Mouse (Mus musculus) adrenal gland, postnatal 0 days (tissue): Measurements from ENCODE around the gene Fiz1. TPM values are rescaled to one million over a fixed set of nuclear protein-coding genes. Genes with fewer than 3 reads are reported as not detected.

Experiments used
- polyA plus RNA-seq: library from polyadenylated mRNA; unstranded; fragments of >200 nt; fragmentation: Nextera tagmentation; extraction: Ambion mirVana; gene quantifications from 2 replicates; pipeline ENCODE4 v1.2.1, GENCODE M21; 2015

Fiz1 gene
- 17.2 and 20.9 TPM in 2 replicates for polyA plus RNA-seq

DNA sequence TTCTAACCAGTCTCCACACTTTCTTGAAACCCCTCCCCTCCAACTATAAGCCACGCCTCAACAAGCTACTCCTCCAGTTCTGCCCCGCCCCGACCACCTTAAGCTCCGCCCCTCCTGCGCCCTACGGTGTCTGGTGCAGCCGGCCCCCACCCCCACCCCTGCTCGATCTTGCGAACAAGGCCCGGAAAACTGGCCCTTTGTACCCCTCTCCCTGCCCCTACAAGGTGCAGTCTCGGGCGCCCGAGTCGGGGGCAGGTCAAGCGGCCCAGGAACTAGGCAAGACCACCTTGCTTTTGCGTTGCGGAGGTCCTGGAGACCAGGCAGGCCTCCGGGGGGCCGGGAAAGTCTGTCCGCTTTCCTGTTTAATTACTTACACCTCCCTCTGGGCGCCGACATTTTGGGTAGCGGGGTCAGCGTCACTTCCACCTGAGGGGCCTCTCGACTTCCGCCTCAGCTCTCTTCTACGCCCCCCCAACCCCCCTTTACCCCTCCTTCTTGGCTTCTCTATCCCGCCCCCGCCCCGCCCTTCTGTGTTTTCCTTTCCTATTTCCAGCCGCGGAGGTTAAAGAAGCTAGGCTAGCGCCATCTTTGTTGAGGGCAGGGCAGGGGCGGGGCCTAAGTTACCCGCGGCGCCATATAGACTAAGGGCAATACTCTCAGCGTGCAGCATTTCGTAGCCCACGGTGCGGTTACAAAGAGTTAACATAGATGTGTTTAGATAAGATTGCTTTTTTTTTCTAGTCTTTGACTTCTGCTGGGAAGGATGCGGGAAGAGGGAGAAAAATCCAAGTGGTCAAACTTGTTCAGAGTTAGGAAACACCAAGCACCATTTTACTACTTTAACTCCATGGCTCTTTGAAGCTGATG is at the start of gene Fiz1, which contains the start of gene Zfp524:
TSS of gene Fiz1 (minus strand) at position 447 of the 867 bp plus-strand sequence.
TSS of gene Zfp524 (plus strand) at position 165 of the 867 bp plus-strand sequence.

GRCm38 (mm10) chr7:5061774-5062359 is 47.4 kb upstream of the Fiz1 start, which contains the start of gene U2af2:
U2af2 (plus strand) TSS chr7:5062143.

GRCm38 (mm10) chr7:5051193-5052192 is 37.0 kb upstream of the Fiz1 start, which contains the start of gene Zfp580:
Zfp580 (plus strand) TSS chr7:5051538.

GRCm38 (mm10) chr7:5038109-5038732 is 23.7 kb upstream of the Fiz1 start, which contains the start of gene Zfp784:
Zfp784 (minus strand) TSS chr7:5038446.

DNA sequence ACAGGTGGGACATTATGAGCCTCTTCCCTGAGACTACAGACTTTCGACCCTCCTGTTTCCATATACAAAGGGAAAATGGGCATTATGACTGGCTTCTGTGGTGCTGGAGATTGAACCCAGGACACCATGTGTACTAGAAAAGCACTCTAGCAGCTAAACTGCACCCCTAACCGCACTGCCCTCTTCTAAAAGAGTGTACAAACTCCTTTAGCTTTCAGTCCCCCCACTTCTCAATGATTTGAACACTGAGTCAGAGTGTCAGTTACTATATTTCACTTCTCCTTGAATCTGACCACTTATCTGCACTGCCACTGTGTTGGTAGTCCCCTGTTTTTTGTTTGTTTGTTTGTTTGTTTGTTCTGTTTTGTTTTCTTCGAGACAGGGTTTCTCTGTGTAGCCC is 19.3 kb upstream of the Fiz1 start, which contains the start of gene 4632433K11Rik:
TSS of gene 4632433K11Rik (plus strand) at position 301 of the 400 bp plus-strand sequence.

GRCm38 (mm10) chr7:5020000-5020681 is 5.6 kb upstream of the Fiz1 start, which contains the start of the genes Zfp865 and Ccdc106:
Zfp865 (plus strand) TSS chr7:5020376.
Ccdc106 (plus strand) TSS chr7:5020553.

DNA sequence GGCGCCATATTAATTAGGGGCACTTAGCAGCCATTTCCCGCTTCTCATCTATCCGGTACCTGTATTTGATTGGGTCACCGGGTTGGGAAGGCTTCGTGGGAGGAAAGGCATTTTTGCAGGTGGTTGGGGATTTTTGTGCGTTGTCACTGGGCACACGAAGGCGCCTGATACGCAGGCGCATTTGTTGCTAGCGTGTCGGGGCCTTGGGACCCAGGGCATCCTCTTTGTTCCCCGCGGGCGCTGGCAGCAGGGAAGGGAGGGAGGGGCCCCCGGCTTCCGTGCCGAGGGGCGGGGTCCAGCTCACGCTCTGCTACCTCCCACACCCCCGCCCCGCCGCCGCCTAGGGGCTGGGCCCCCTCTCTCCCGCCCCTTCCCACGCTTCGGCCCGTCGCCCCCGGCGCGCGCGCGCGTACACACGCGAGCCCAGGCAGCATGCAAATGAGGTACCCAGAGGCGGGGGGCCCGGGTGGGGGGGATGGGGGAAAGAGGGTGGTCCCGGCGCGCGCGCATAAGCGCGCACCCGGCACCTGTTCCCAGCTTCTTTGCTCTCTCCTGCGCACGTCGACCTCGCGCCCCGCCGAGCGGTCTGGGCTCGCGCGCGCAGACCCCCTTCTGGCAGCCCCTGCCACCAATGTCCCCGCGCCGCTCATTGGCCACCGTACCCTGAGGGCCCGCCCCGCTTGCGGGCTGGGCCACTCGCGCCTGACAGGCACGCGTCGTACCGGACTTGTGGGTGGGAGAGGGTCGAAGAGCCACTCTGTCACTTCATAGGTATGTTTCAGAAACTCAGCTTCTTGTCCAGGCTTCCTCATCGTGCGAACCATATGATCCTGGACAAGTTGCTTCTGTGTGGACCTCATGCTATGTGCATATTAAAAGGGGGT is 863 bp upstream of the Fiz1 start, which contains the start of gene Gm44973:
TSS of gene Gm44973 (plus strand) at position 379 of the 884 bp plus-strand sequence.

DNA sequence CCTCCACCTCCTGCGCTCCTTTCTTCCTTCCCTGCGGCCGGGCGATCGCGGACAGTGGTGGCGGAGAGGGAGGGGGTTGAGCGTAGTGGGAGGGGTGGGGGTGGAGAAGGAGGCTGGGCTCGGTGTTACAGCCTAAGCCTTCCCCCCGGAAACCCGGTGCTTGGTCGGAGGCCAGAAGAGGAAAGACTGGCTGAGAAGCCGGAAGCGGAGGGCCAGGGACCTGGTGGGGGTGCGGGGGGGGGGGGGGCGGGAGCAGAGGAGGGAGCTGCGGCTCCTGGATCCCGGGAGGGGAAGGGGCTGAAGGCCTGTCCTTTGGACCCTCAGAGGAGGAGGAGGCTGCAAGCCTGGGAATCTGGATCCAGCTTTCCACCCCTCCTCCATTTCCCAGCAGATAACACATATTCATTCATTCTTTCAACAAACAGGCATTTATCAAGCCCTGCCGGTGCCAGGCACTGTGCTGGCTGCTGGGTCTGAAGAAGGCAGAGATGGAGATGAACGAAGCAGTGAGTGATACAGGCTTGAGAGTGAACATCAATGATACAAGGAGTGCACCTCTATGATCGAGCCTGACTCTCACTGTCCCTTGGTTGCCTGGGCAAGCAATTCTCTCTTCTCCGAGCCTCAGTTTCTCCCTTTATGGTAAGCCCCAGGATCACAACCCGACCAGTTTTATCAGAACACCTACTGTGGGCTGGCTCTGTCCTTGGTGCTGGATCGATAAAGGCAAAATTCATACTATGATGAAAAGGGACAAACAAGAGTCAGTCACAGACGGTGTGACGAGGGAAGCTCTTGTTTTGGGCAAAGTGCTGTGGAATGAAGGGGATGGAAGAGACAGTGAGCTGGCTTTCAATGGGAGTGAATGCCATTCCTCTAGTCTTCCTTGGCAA is 18.2 kb downstream of the Fiz1 start, which contains the start of gene Zfp579:
TSS of gene Zfp579 (minus strand) at position 156 of the 893 bp plus-strand sequence.

GRCm38 (mm10) chr7:4971068-4971467 is 43.4 kb downstream of the Fiz1 start, which contains the start of gene Sbk3:
Sbk3 (minus strand) TSS chr7:4971168.

DNA sequence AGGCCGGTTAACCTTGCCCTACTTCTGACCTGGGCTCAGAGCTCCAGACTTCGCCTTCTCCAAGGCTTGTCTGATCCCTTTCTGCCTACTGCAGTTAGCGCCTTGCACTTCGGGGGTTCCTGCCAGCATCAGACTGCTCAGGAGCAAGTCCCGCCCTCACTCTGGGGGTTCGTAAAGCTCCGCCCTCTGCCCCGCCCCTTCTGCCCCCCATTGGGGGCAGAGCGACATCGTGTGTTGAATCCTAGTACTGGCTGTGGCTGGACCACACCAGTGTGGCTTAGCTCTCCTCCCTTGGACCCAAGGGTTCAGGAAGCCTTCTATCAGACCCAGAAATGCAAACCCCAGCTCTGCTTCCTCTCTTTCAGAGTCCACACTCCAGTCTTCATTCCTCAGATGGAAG is 50.2 kb downstream of the Fiz1 start, which contains the start of gene Sbk2:
TSS of gene Sbk2 (minus strand) at position 135 of the 400 bp plus-strand sequence.

Other genes with a start within 250 kb of the Fiz1 start
- not detected in 2 replicates for gene Fam71e2, start 243.4 kb downstream of the Fiz1 start, polyA plus RNA-seq
- gene Il11, start 231.8 kb downstream of the Fiz1 start, polyA plus RNA-seq: 0.33 and 0.82 TPM in 2 replicates
- 0.38 TPM in 1 of 2 replicates, not detected in the other for gene Tmem190, start 231.8 kb downstream of the Fiz1 start, polyA plus RNA-seq
- 12.5 and 21.8 TPM in 2 replicates for gene Tmem238, start 225.0 kb downstream of the Fiz1 start, polyA plus RNA-seq
- gene Rpl28, start 221.8 kb downstream of the Fiz1 start, polyA plus RNA-seq: 286 and 311 TPM in 2 replicates
- 144 and 154 TPM in 2 replicates for gene Ube2s, start 202.1 kb downstream of the Fiz1 start, polyA plus RNA-seq
- 0.61 and 1.1 TPM in 2 replicates for gene Shisa7, start 170.0 kb downstream of the Fiz1 start, polyA plus RNA-seq
- 38.4 and 57.5 TPM in 2 replicates for gene Isoc2b, start 144.4 kb downstream of the Fiz1 start, polyA plus RNA-seq
- 0.95 and 1.2 TPM in 2 replicates for gene Isoc2a, start 137.5 kb downstream of the Fiz1 start, polyA plus RNA-seq
- gene Gm36210, start 108.2 kb downstream of the Fiz1 start, polyA plus RNA-seq: 0.09 and 0.10 TPM in 2 replicates
- 3.5 and 4.1 TPM in 2 replicates for gene Zfp628, start 99.5 kb downstream of the Fiz1 start, polyA plus RNA-seq
- gene Nat14, start 92.7 kb downstream of the Fiz1 start, polyA plus RNA-seq: 6.9 and 7.6 TPM in 2 replicates
- 3.6 and 3.7 TPM in 2 replicates for gene Ssc5d, start 88.9 kb downstream of the Fiz1 start, polyA plus RNA-seq
- gene Sbk2, start 50.3 kb downstream of the Fiz1 start, polyA plus RNA-seq: 0.19 TPM in 1 of 2 replicates, not detected in the other
- 0.18 TPM in 1 of 2 replicates, not detected in the other for gene Sbk3, start 43.5 kb downstream of the Fiz1 start, polyA plus RNA-seq
- 20.7 and 21.3 TPM in 2 replicates for gene Zfp579, start 18.5 kb downstream of the Fiz1 start, polyA plus RNA-seq
- gene Zfp524, start 282 bp downstream of the Fiz1 start, polyA plus RNA-seq: 8.4 and 12.0 TPM in 2 replicates
- gene Gm44973, start 799 bp upstream of the Fiz1 start, polyA plus RNA-seq: 2.2 and 3.8 TPM in 2 replicates
- 4.2 and 4.6 TPM in 2 replicates for gene Zfp865, start 5.7 kb upstream of the Fiz1 start, polyA plus RNA-seq
- gene Ccdc106, start 5.9 kb upstream of the Fiz1 start, polyA plus RNA-seq: 6.2 and 11.3 TPM in 2 replicates
- gene 4632433K11Rik, start 19.4 kb upstream of the Fiz1 start, polyA plus RNA-seq: not detected in 2 replicates
- 3.7 and 4.9 TPM in 2 replicates for gene Zfp784, start 23.7 kb upstream of the Fiz1 start, polyA plus RNA-seq
- gene Zfp580, start 36.8 kb upstream of the Fiz1 start, polyA plus RNA-seq: 27.7 and 36.3 TPM in 2 replicates
- 37.7 and 54.7 TPM in 2 replicates for gene U2af2, start 47.4 kb upstream of the Fiz1 start, polyA plus RNA-seq
- gene Epn1, start 65.5 kb upstream of the Fiz1 start, polyA plus RNA-seq: 45.0 and 49.3 TPM in 2 replicates
- gene Rfpl4, start 102.3 kb upstream of the Fiz1 start, polyA plus RNA-seq: not detected in 2 replicates
- 1.4 and 1.7 TPM in 2 replicates for gene Rasl2-9, start 111.3 kb upstream of the Fiz1 start, polyA plus RNA-seq
- not detected in 2 replicates for gene Vmn1r55, start 135.0 kb upstream of the Fiz1 start, polyA plus RNA-seq
- not detected in 2 replicates for gene Vmn1r56, start 182.1 kb upstream of the Fiz1 start, polyA plus RNA-seq
- gene Vmn1r57, start 203.8 kb upstream of the Fiz1 start, polyA plus RNA-seq: not detected in 2 replicates